Comparison of ENCODE assay signal across 21 mouse cellular contexts in the genomic region with DNA sequence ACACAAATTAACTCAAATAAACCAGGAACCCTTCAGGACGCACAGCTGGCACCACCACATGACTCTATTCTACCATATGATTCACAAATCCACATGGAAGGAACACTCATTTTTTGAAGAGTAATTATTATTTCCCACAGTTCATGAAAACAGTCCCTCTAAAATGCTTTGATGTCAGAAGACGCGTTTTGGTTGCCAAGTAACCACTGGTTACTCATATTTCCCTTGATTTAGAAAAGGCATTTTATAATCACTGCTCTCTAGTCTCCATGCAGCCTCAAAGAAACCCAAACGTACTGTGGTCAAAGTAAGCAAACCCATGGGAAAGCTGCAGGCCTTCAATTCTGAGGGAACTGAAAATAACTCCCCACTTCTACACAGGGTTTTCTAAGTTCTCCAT. TPM values are rescaled to one million over a fixed set of nuclear protein-coding genes. Genes with fewer than 3 reads are reported as not detected.
DNase-seq lines count a peak whose midpoint lies in the region; ATAC-seq and TF ChIP-seq lines count a peak whose summit lies in the region.
"Had no signal": no experiment of that assay in that cellular context is flagged by ENCODE, and none has a peak within 500 bp of the region (broad histone marks: within the 10 kb centered on the region; RNA-seq: fewer than 3 reads in every experiment).

No protein-coding gene starts in this region.

- H3K4me2 ChIP-seq in kidney, postnatal 0 days (ENCODE audit: low read length), result no peak overlapping the region
- H3K4me2 ChIP-seq in limb, embryonic 11.5 days (ENCODE audit: low read depth, severe bottlenecking), result no peak overlapping the region
- H3K4me2 ChIP-seq: heart, embryonic 15.5 days; intestine, embryonic 15.5 days; liver, embryonic 11.5 days; neural tube, embryonic 13.5 days; stomach, embryonic 15.5 days had no signal

- no peaks in the 10 kb centered on the region for H3K4me1 ChIP-seq in kidney, postnatal 0 days (replicated peaks; ENCODE audit: insufficient read depth, low read length)
- H3K4me1 ChIP-seq in limb, embryonic 11.5 days (ENCODE audit: control insufficient read depth, insufficient read depth, low read length), result no peaks in the 10 kb centered on the region
- H3K4me1 ChIP-seq: heart, embryonic 15.5 days; intestine, embryonic 15.5 days; neural tube, embryonic 13.5 days; stomach, embryonic 15.5 days had no signal

- peaks cover 13% of the 10 kb centered on the region; the same call in 1 of the 2 replicates for H3K36me3 ChIP-seq in kidney, postnatal 0 days (ENCODE audit: insufficient read depth, low read length)
- peaks cover 13% of the 10 kb centered on the region for H3K36me3 ChIP-seq in limb, embryonic 11.5 days (ENCODE audit: control insufficient read depth, insufficient read depth, low read length)

- DNase-seq in adrenal gland, adult (ENCODE audit: inconsistent age in 2 of 2, low spot score in 1 of 2), result peak; percentile 18 to 52
- no peak for DNase-seq in adrenal gland, postnatal 25 days
- peak; percentile 5 for DNase-seq in kidney, postnatal 0 days (ENCODE audit: low spot score)
- DNase-seq in kidney, adult 9 months, result no peak
- peak; percentile 62 for DNase-seq in brain, adult 2 months (ENCODE audit: low read depth, low spot score)
- DNase-seq in limb, embryonic 11.5 days (ENCODE audit: low spot score), result no peak
- no peak for DNase-seq in cerebellum, adult 11 months
- DNase-seq in urinary bladder, postnatal 25 days (ENCODE audit: low spot score), result no peak
- DNase-seq: cerebellum, adult 8-10 months; kidney, postnatal 10 days; thymus, postnatal 25 days had no signal

- no peaks in the 10 kb centered on the region for H3K9me3 ChIP-seq in kidney, postnatal 0 days (replicated peaks; ENCODE audit: low read length)
- H3K9me3 ChIP-seq in limb, embryonic 11.5 days (ENCODE audit: control insufficient read depth, low read length), result no peaks in the 10 kb centered on the region
- H3K9me3 ChIP-seq: heart, embryonic 15.5 days; intestine, embryonic 15.5 days; neural tube, embryonic 13.5 days; stomach, embryonic 15.5 days had no signal

- no peaks in the 10 kb centered on the region for H3K27me3 ChIP-seq in kidney, postnatal 0 days (ENCODE audit: insufficient read depth, low read length)
- H3K27me3 ChIP-seq in limb, embryonic 11.5 days (ENCODE audit: control insufficient read depth, insufficient read depth, low read length), result no peaks in the 10 kb centered on the region
- H3K27me3 ChIP-seq: heart, embryonic 15.5 days; intestine, embryonic 15.5 days; neural tube, embryonic 13.5 days; stomach, embryonic 15.5 days had no signal

- TF ChIP-seq CTCF in kidney, postnatal 0 days (IDR thresholded peaks at IDR 0.05; ENCODE audit: low read depth), result no peak

- no peak overlapping the region for H3K27ac ChIP-seq in kidney, postnatal 0 days
- peak overlapping the region; percentile 47; the same call in 1 of the 2 replicates for H3K27ac ChIP-seq in limb, embryonic 11.5 days (replicated peaks; ENCODE audit: low read depth, low read length)
- H3K27ac ChIP-seq: heart, embryonic 15.5 days; intestine, embryonic 15.5 days; neural tube, embryonic 13.5 days; stomach, embryonic 15.5 days had no signal

- no peak overlapping the region for H3K4me3 ChIP-seq in kidney, postnatal 0 days (replicated peaks; ENCODE audit: low read depth, low read length)
- no peak overlapping the region for H3K4me3 ChIP-seq in limb, embryonic 11.5 days (ENCODE audit: low read depth, low read length)
- H3K4me3 ChIP-seq: heart, embryonic 15.5 days; intestine, embryonic 15.5 days; neural tube, embryonic 13.5 days; stomach, embryonic 15.5 days had no signal

- WGBS in kidney, postnatal 0 days, result 70% methylated on average over 4 of the region's 4 CpGs
- WGBS in limb, embryonic 11.5 days, result 77% methylated on average over 4 of the region's 4 CpGs

- no peak overlapping the region for H3K9ac ChIP-seq in kidney, postnatal 0 days (ENCODE audit: low read depth, low read length)
- H3K9ac ChIP-seq in limb, embryonic 11.5 days (ENCODE audit: low read length), result no peak overlapping the region
- H3K9ac ChIP-seq: heart, embryonic 15.5 days; intestine, embryonic 15.5 days; neural tube, embryonic 13.5 days; stomach, embryonic 15.5 days had no signal

- ATAC-seq in kidney, postnatal 0 days (replicated peaks; ENCODE audit: low FRiP score, low read depth), result no peak
- ATAC-seq in limb, embryonic 11.5 days (ENCODE audit: insufficient number of reproducible peaks, low FRiP score, low TSS enrichment, low read depth), result no peak
- ATAC-seq: intestine, embryonic 15.5 days; midbrain, embryonic 16.5 days had no signal

RNA-seq across cellular contexts. Expression of a gene that starts 32.1 kb away (rescaled TPM):
- total RNA-seq in adrenal gland, postnatal 25 days (2021), result 3.9 and 5.3 TPM in 2 replicates
- polyA plus RNA-seq in kidney, postnatal 0 days (2015; fragmentation: Nextera tagmentation; extraction: Ambion mirVana), result 26.7 and 29.0 TPM in 2 replicates
- polyA plus RNA-seq in limb, embryonic 11.5 days (2014; fragmentation: Nextera tagmentation; extraction: Ambion mirVana), result 95.4 and 97.5 TPM in 2 replicates

RNA-seq across cellular contexts. Expression of a gene that starts 36.3 kb away (rescaled TPM):
- 28.7 and 48.8 TPM in 2 replicates for total RNA-seq in adrenal gland, postnatal 25 days (2021)
- 64.8 and 65.8 TPM in 2 replicates for polyA plus RNA-seq in kidney, postnatal 0 days (2015; fragmentation: Nextera tagmentation; extraction: Ambion mirVana)
- 63.3 and 68.2 TPM in 2 replicates for polyA plus RNA-seq in limb, embryonic 11.5 days (2014; fragmentation: Nextera tagmentation; extraction: Ambion mirVana)

RNA-seq across cellular contexts. Expression of a gene that starts 49.5 kb away (rescaled TPM):
- not detected in 2 replicates for total RNA-seq in adrenal gland, postnatal 25 days (2021)
- polyA plus RNA-seq in kidney, postnatal 0 days (2015; fragmentation: Nextera tagmentation; extraction: Ambion mirVana), result not detected in 2 replicates
- polyA plus RNA-seq in limb, embryonic 11.5 days (2014; fragmentation: Nextera tagmentation; extraction: Ambion mirVana), result 0.09 and 0.40 TPM in 2 replicates
- total RNA-seq: layer of hippocampus, postnatal 25 days; megakaryocyte progenitor cell, adult 5-6 weeks had no signal
- polyA plus RNA-seq: heart, embryonic 15.5 days; hindbrain, embryonic 11.5 days; midbrain, embryonic 16.5 days; neural tube, embryonic 13.5 days; small intestine, adult 2 months had no signal

Comparison
In these comparisons a context has a peak if more than half of its experiments do, and no peak if none do; other contexts are left out.
1. DNase-seq: peak in adrenal gland, adult (2 of 2), kidney, postnatal 0 days (single experiment) and brain, adult 2 months (single experiment); none in adrenal gland, postnatal 25 days (single experiment), kidney, adult 9 months (single experiment), limb, embryonic 11.5 days (single experiment), cerebellum, adult 11 months (single experiment) and urinary bladder, postnatal 25 days (single experiment).